Mouse (Mus musculus): ENCODE measurements around the gene Neb.
"Not testable (repeated sequence)": the region's sequence is repeated elsewhere in the genome, so short reads cannot be mapped to it uniquely, and the experiment has no call there.

The Neb gene

GRCm38 (mm10) chr2:52179678-52180077, 198.6 kb downstream of the Neb start:
- DNase-seq (ENCODE audit: low spot score): no peak

- no peak for DNase-seq (ENCODE audit: low spot score)
Observed at GRCm38 (mm10) chr2:52177726-52178125, 200.5 kb downstream of the Neb start.

GRCm38 (mm10) chr2:52177184-52177583, 201.1 kb downstream of the Neb start:
- no peak for DNase-seq (ENCODE audit: low spot score)

- no peak for DNase-seq (ENCODE audit: low spot score)
Observed at GRCm38 (mm10) chr2:52176537-52176936, 201.7 kb downstream of the Neb start.

GRCm38 (mm10) chr2:52174951-52175350, 203.3 kb downstream of the Neb start:
- DNase-seq (ENCODE audit: low spot score): no peak

GRCm38 (mm10) chr2:52169243-52170005, 208.8 kb downstream of the Neb start:
- DNase-seq (ENCODE audit: low spot score): no peak

GRCm38 (mm10) chr2:52153064-52153463, 225.2 kb downstream of the Neb start:
- DNase-seq (ENCODE audit: low spot score): no peak

- DNase-seq (ENCODE audit: low spot score): no peak
Observed at GRCm38 (mm10) chr2:52133351-52133750, 244.9 kb downstream of the Neb start.

- not testable (repeated sequence) for DNase-seq (ENCODE audit: low spot score)
Observed at GRCm38 (mm10) chr2:52131370-52131769, 246.9 kb downstream of the Neb start.

- DNase-seq (ENCODE audit: low spot score): no peak
Observed at GRCm38 (mm10) chr2:52114086-52114485, 264.2 kb downstream of the Neb start.

Data from retina, embryonic 14.5 days (tissue).